Mouse (Mus musculus) embryonic facial prominence, embryonic 12.5 days (tissue): Measurements from ENCODE around the gene Ttc33. TPM values are rescaled to one million over a fixed set of nuclear protein-coding genes. Genes with fewer than 3 reads are reported as not detected.

Experiments
- ATAC-seq: fragments of 200-750 bp; cut with Nextera tagmentation; 2 replicates; pipeline ENCODE4 v1.8.0; 2017; ENCODE audit not compliant: insufficient number of reproducible peaks, insufficient read depth, low FRiP score, low TSS enrichment
- H3K27ac ChIP-seq: fragments of 300-500 bp; sonication (generic); 2 replicates; pipeline ENCODE4 v1.5.1; 2016; ENCODE audit warnings: mild to moderate bottlenecking
- H3K27me3 ChIP-seq: fragments of 300-500 bp; sonication (generic); 2 replicates; pipeline ENCODE4 v1.6.1; 2016; ENCODE audit warnings: mild to moderate bottlenecking, moderate library complexity
- H3K36me3 ChIP-seq: fragments of 300-500 bp; sonication (generic); 2 replicates; pipeline ENCODE4 v1.6.1; 2016; ENCODE audit warnings: mild to moderate bottlenecking
- H3K4me1 ChIP-seq: fragments of 300-500 bp; sonication (generic); 2 replicates; pipeline ENCODE4 v1.6.1; 2016
- H3K4me2 ChIP-seq: fragments of 300-500 bp; sonication (generic); replicated peaks from 2 replicates; pipeline ENCODE4 v1.6.1; 2016; ENCODE audit warnings: mild to moderate bottlenecking, moderate library complexity
- H3K4me3 ChIP-seq: fragments of 300-500 bp; sonication (generic); 2 replicates; pipeline ENCODE4 v1.5.1; 2016; ENCODE audit warnings: mild to moderate bottlenecking
- H3K9ac ChIP-seq: fragments of 300-500 bp; sonication (generic); 2 replicates; pipeline ENCODE4 v1.6.1; 2016; ENCODE audit warnings: mild to moderate bottlenecking, moderate library complexity
- H3K9me3 ChIP-seq: fragments of 300-500 bp; sonication (generic); 2 replicates; pipeline ENCODE4 v1.6.1; 2016; ENCODE audit warnings: mild to moderate bottlenecking, moderate library complexity
- WGBS: fragments of 180-500 bp; shearing (Covaris S2); methylation state at CpG from one replicate; pipeline ENCODE4 v1.1.7; 2016; 5-methylcytosine and 5-hydroxymethylcytosine counted together
- polyA plus RNA-seq: library from polyadenylated mRNA; unstranded; fragments of >200 nt; fragmentation: Nextera tagmentation; extraction: Ambion mirVana; gene quantifications from 2 replicates; pipeline ENCODE4 v1.2.1, GENCODE M21; 2016

Gene Ttc33
- polyA plus RNA-seq, 1 experiment from 2014 or later, result 42.6 TPM

- no peaks in the 10 kb centered on the region for H3K4me1 ChIP-seq
- H3K9ac ChIP-seq, result no peak overlapping the region
- no peaks in the 10 kb centered on the region for H3K36me3 ChIP-seq
- peaks cover 3% of the 10 kb centered on the region; the same call in 1 of the 2 replicates for H3K27me3 ChIP-seq
- WGBS, result 39% methylated on average over 8 of the region's 8 CpGs
- H3K27ac ChIP-seq, result no peak overlapping the region
- H3K4me3 ChIP-seq, result no peak overlapping the region
- no peak overlapping the region for H3K4me2 ChIP-seq
- no peaks in the 10 kb centered on the region for H3K9me3 ChIP-seq
- ATAC-seq, result no peak
Observed at GRCm38 (mm10) chr15:5235527-5235926, 50.2 kb downstream of the Ttc33 start.

- no peaks in the 10 kb centered on the region for H3K36me3 ChIP-seq
- no peaks in the 10 kb centered on the region for H3K9me3 ChIP-seq
- no peak overlapping the region for H3K27ac ChIP-seq
- H3K27me3 ChIP-seq, result peaks cover 3% of the 10 kb centered on the region; the same call in 1 of the 2 replicates
- H3K4me2 ChIP-seq, result no peak overlapping the region
- no peak overlapping the region for H3K4me3 ChIP-seq
- no peak overlapping the region for H3K9ac ChIP-seq
- whole genome bisulfite sequencing, result 14% methylated on average over 6 of the region's 6 CpGs
- H3K4me1 ChIP-seq, result no peaks in the 10 kb centered on the region
- no peak for ATAC-seq
Observed at GRCm38 (mm10) chr15:5236538-5236937, 51.2 kb downstream of the Ttc33 start.

GRCm38 (mm10) chr15:5237012-5237660 is 51.8 kb downstream of the Ttc33 start:
- Histone ChIP-seq H3K27me3 (peaks cover 6% of the 10 kb centered on the region), H3K36me3 (no peaks in the 10 kb centered on the region), H3K9me3 (no peaks in the 10 kb centered on the region), H3K27ac (no peak overlapping the region), H3K4me1 (peaks cover 4% of the 10 kb centered on the region), H3K9ac (no peak overlapping the region), H3K4me2 (no peak overlapping the region), H3K4me3 (no peak overlapping the region)
- WGBS, result 60% methylated on average over 7 of the region's 7 CpGs
- ATAC-seq, result no peak

- no peak for ATAC-seq
- H3K27ac ChIP-seq, result no peak overlapping the region
- no peak overlapping the region for H3K4me2 ChIP-seq
- no peaks in the 10 kb centered on the region for H3K36me3 ChIP-seq
- peaks cover 15% of the 10 kb centered on the region for H3K27me3 ChIP-seq
- H3K9ac ChIP-seq, result no peak overlapping the region
- peaks cover 13% of the 10 kb centered on the region for H3K4me1 ChIP-seq
- H3K9me3 ChIP-seq, result no peaks in the 10 kb centered on the region
- 77% methylated on average over 7 of the region's 7 CpGs for WGBS
- H3K4me3 ChIP-seq, result no peak overlapping the region
Observed at GRCm38 (mm10) chr15:5238073-5238472, 52.7 kb downstream of the Ttc33 start.

- H3K9ac ChIP-seq, result no peak overlapping the region
- no peak for ATAC-seq
- no peaks in the 10 kb centered on the region for H3K9me3 ChIP-seq
- H3K27ac ChIP-seq, result no peak overlapping the region
- no peak overlapping the region for H3K4me2 ChIP-seq
- 84% methylated on average over 4 of the region's 4 CpGs for WGBS
- H3K4me3 ChIP-seq, result no peak overlapping the region
- no peaks in the 10 kb centered on the region for H3K36me3 ChIP-seq
- H3K4me1 ChIP-seq, result peaks cover 14% of the 10 kb centered on the region
- H3K27me3 ChIP-seq, result peaks cover 20% of the 10 kb centered on the region
Observed at GRCm38 (mm10) chr15:5238553-5238952, 53.2 kb downstream of the Ttc33 start.

- H3K9ac ChIP-seq, result no peak overlapping the region
- peaks cover 18% of the 10 kb centered on the region for H3K4me1 ChIP-seq
- peaks cover 28% of the 10 kb centered on the region for H3K27me3 ChIP-seq
- H3K27ac ChIP-seq, result no peak overlapping the region
- no peak for ATAC-seq
- no peaks in the 10 kb centered on the region for H3K9me3 ChIP-seq
- WGBS, result 75% methylated on average over 4 of the region's 4 CpGs
- H3K36me3 ChIP-seq, result no peaks in the 10 kb centered on the region
- H3K4me3 ChIP-seq, result no peak overlapping the region
- H3K4me2 ChIP-seq, result no peak overlapping the region
Observed at GRCm38 (mm10) chr15:5239361-5239760, 54.0 kb downstream of the Ttc33 start.

GRCm38 (mm10) chr15:5239901-5240300 is 54.6 kb downstream of the Ttc33 start:
- Histone ChIP-seq H3K9ac (no peak overlapping the region), H3K4me2 (0 out of 2 replicates have a peak overlapping the region, but pooled peaks have one; percentile 17), H3K4me1 (peaks cover 18% of the 10 kb centered on the region), H3K9me3 (no peaks in the 10 kb centered on the region), H3K4me3 (no peak overlapping the region), H3K27ac (no peak overlapping the region), H3K36me3 (no peaks in the 10 kb centered on the region), H3K27me3 (peaks cover 32% of the 10 kb centered on the region)
- 67% methylated on average over 6 of the region's 6 CpGs for WGBS
- no peak for ATAC-seq

- Histone ChIP-seq H3K9me3 (no peaks in the 10 kb centered on the region), H3K9ac (no peak overlapping the region), H3K4me2 (peak overlapping the region; percentile 17; the same call in 1 of the 2 replicates), H3K4me3 (no peak overlapping the region), H3K36me3 (no peaks in the 10 kb centered on the region), H3K27ac (no peak overlapping the region), H3K27me3 (peaks cover 33% of the 10 kb centered on the region), H3K4me1 (peaks cover 18% of the 10 kb centered on the region)
- no peak for ATAC-seq
- WGBS, result 71% methylated on average over 6 of the region's 6 CpGs
Observed at GRCm38 (mm10) chr15:5240360-5240759, 55.0 kb downstream of the Ttc33 start.

GRCm38 (mm10) chr15:5241304-5242201 is 56.2 kb downstream of the Ttc33 start:
- no peaks in the 10 kb centered on the region for H3K36me3 ChIP-seq
- peak overlapping the region; percentile 50; the same call in 1 of the 2 replicates for H3K9ac ChIP-seq
- H3K4me3 ChIP-seq, result peak overlapping the region; percentile 61
- H3K4me1 ChIP-seq, result peaks cover 18% of the 10 kb centered on the region
- no peaks in the 10 kb centered on the region for H3K9me3 ChIP-seq
- 18% methylated on average over 12 of the region's 12 CpGs for WGBS
- H3K27ac ChIP-seq, result no peak overlapping the region
- H3K27me3 ChIP-seq, result peaks cover 33% of the 10 kb centered on the region
- peak overlapping the region; percentile 99 for H3K4me2 ChIP-seq
- no peak for ATAC-seq

GRCm38 (mm10) chr15:5242241-5243035 is 57.1 kb downstream of the Ttc33 start:
- 2% methylated on average over 61 of the region's 61 CpGs for WGBS
- Histone ChIP-seq H3K9me3 (no peaks in the 10 kb centered on the region), H3K4me3 (peak overlapping the region; percentile 61), H3K27ac (no peak overlapping the region), H3K4me2 (peak overlapping the region; percentile 99), H3K4me1 (peaks cover 18% of the 10 kb centered on the region), H3K9ac (peak overlapping the region; percentile 50), H3K27me3 (peaks cover 33% of the 10 kb centered on the region), H3K36me3 (no peaks in the 10 kb centered on the region)
- 0 out of 2 replicates have a peak, but pooled peaks have one; percentile 19 for ATAC-seq
